Mouse (Mus musculus) forebrain, embryonic 16.5 days (tissue): Measurements from ENCODE around the gene Gse1. TPM values are rescaled to one million over a fixed set of nuclear protein-coding genes. Genes with fewer than 3 reads are reported as not detected.

Experiments
- ATAC-seq: fragments of 200-750 bp; cut with Nextera tagmentation; 2 replicates; pipeline ENCODE4 v1.8.0; 2017; ENCODE audit warnings: mild to moderate bottlenecking, moderate library complexity
- H3K27ac ChIP-seq: fragments of 300-500 bp; sonication (generic); 2 replicates; pipeline ENCODE4 v1.5.1; 2014; ENCODE audit warnings: low read length, control low read depth
- H3K27me3 ChIP-seq: fragments of 300-500 bp; sonication (generic); replicated peaks from 2 replicates; pipeline ENCODE4 v1.6.1; 2014; ENCODE audit warnings: low read length; ENCODE audit not compliant: control insufficient read depth, insufficient read depth
- H3K36me3 ChIP-seq: fragments of 300-500 bp; sonication (generic); 2 replicates; pipeline ENCODE4 v1.6.1; 2014; ENCODE audit not compliant: control insufficient read depth, insufficient read depth
- H3K4me1 ChIP-seq: fragments of 300-500 bp; sonication (generic); replicated peaks from 2 replicates; pipeline ENCODE4 v1.6.1; 2014; ENCODE audit warnings: low read length; ENCODE audit not compliant: control insufficient read depth, insufficient read depth
- H3K4me2 ChIP-seq: fragments of 300-500 bp; sonication (generic); 2 replicates; pipeline ENCODE4 v1.6.1; 2014; ENCODE audit warnings: mild to moderate bottlenecking, low read length, control low read depth
- H3K4me3 ChIP-seq: fragments of 300-500 bp; sonication (generic); replicated peaks from 2 replicates; pipeline ENCODE4 v1.5.1; 2014; ENCODE audit warnings: mild to moderate bottlenecking, low read length, control low read depth
- H3K9ac ChIP-seq: fragments of 300-500 bp; sonication (generic); replicated peaks from 2 replicates; pipeline ENCODE4 v1.6.1; 2014; ENCODE audit warnings: low read depth, low read length, control low read depth
- H3K9me3 ChIP-seq: fragments of 300-500 bp; sonication (generic); 2 replicates; pipeline ENCODE4 v1.6.1; 2016; ENCODE audit warnings: low read length; ENCODE audit not compliant: control insufficient read depth
- WGBS: fragments of 180-500 bp; shearing (Covaris S2); extraction: QIAGEN DNeasy Blood & Tissue Kit; methylation state at CpG from one replicate; pipeline ENCODE4 v1.1.7; 2014; 5-methylcytosine and 5-hydroxymethylcytosine counted together
- polyA plus RNA-seq: library from polyadenylated mRNA; unstranded; fragments of >200 nt; fragmentation: Nextera tagmentation; extraction: Ambion mirVana; gene quantifications from 2 replicates; pipeline ENCODE4 v1.2.1, GENCODE M21; 2015

Gse1 gene
- polyA plus RNA-seq, 1 experiment from 2014 or later, result 34.9 TPM

GRCm38 (mm10) chr8:120407701-120408240 is 179.5 kb downstream of the Gse1 start:
- H3K4me3 ChIP-seq, result no peak overlapping the region
- peak; percentile 42; the same call in 1 of the 2 replicates for ATAC-seq
- H3K9ac ChIP-seq, result no peak overlapping the region
- WGBS, result 13% methylated on average over 9 of the region's 9 CpGs
- peaks cover 62% of the 10 kb centered on the region for H3K4me1 ChIP-seq
- no peak overlapping the region for H3K4me2 ChIP-seq
- H3K27me3 ChIP-seq, result no peaks in the 10 kb centered on the region
- no peaks in the 10 kb centered on the region for H3K36me3 ChIP-seq
- H3K9me3 ChIP-seq, result no peaks in the 10 kb centered on the region
- no peak overlapping the region for H3K27ac ChIP-seq

GRCm38 (mm10) chr8:120408241-120409215 is 180.3 kb downstream of the Gse1 start:
- Histone ChIP-seq H3K36me3 (no peaks in the 10 kb centered on the region), H3K9me3 (no peaks in the 10 kb centered on the region), H3K4me2 (no peak overlapping the region), H3K27me3 (no peaks in the 10 kb centered on the region), H3K9ac (0 out of 2 replicates have a peak overlapping the region, but pooled peaks have one; percentile 1), H3K27ac (no peak overlapping the region), H3K4me3 (no peak overlapping the region), H3K4me1 (peaks cover 69% of the 10 kb centered on the region)
- WGBS, result 50% methylated on average over 14 of the region's 14 CpGs
- ATAC-seq, result no peak

GRCm38 (mm10) chr8:120409371-120410013 is 181.2 kb downstream of the Gse1 start:
- no peaks in the 10 kb centered on the region for H3K36me3 ChIP-seq
- no peak overlapping the region for H3K4me3 ChIP-seq
- no peak overlapping the region for H3K27ac ChIP-seq
- no peaks in the 10 kb centered on the region for H3K27me3 ChIP-seq
- ATAC-seq, result 0 out of 2 replicates have a peak, but pooled peaks have one; percentile 24
- H3K9me3 ChIP-seq, result no peaks in the 10 kb centered on the region
- 53% methylated on average over 11 of the region's 11 CpGs for WGBS
- H3K9ac ChIP-seq, result no peak overlapping the region
- H3K4me2 ChIP-seq, result no peak overlapping the region
- H3K4me1 ChIP-seq, result peaks cover 72% of the 10 kb centered on the region

- 34% methylated on average over 14 of the region's 14 CpGs for WGBS
- no peaks in the 10 kb centered on the region for H3K9me3 ChIP-seq
- ATAC-seq, result 0 out of 2 replicates have a peak, but pooled peaks have one; percentile 14
- H3K4me3 ChIP-seq, result no peak overlapping the region
- no peaks in the 10 kb centered on the region for H3K36me3 ChIP-seq
- H3K9ac ChIP-seq, result 0 out of 2 replicates have a peak overlapping the region, but pooled peaks have one; percentile 1
- H3K27ac ChIP-seq, result no peak overlapping the region
- H3K4me2 ChIP-seq, result no peak overlapping the region
- H3K27me3 ChIP-seq, result no peaks in the 10 kb centered on the region
- peaks cover 77% of the 10 kb centered on the region for H3K4me1 ChIP-seq
Observed at GRCm38 (mm10) chr8:120411059-120411458, 182.8 kb downstream of the Gse1 start.

GRCm38 (mm10) chr8:120411862-120412261 is 183.6 kb downstream of the Gse1 start:
- 20% methylated on average over 8 of the region's 8 CpGs for WGBS
- Histone ChIP-seq H3K27ac (no peak overlapping the region), H3K4me2 (no peak overlapping the region), H3K27me3 (no peaks in the 10 kb centered on the region), H3K9ac (no peak overlapping the region), H3K4me1 (peaks cover 85% of the 10 kb centered on the region), H3K4me3 (no peak overlapping the region), H3K9me3 (no peaks in the 10 kb centered on the region), H3K36me3 (no peaks in the 10 kb centered on the region)
- ATAC-seq, result no peak

- no peak for ATAC-seq
- Histone ChIP-seq H3K9me3 (no peaks in the 10 kb centered on the region), H3K27me3 (no peaks in the 10 kb centered on the region), H3K27ac (no peak overlapping the region), H3K9ac (no peak overlapping the region), H3K4me3 (no peak overlapping the region), H3K36me3 (no peaks in the 10 kb centered on the region), H3K4me1 (peaks cover 90% of the 10 kb centered on the region), H3K4me2 (no peak overlapping the region)
- WGBS, result 77% methylated on average over 4 of the region's 4 CpGs
Observed at GRCm38 (mm10) chr8:120412357-120412756, 184.1 kb downstream of the Gse1 start.

GRCm38 (mm10) chr8:120412911-120413625 is 184.8 kb downstream of the Gse1 start:
- H3K9ac ChIP-seq, result 0 out of 2 replicates have a peak overlapping the region, but pooled peaks have one; percentile 10
- H3K27me3 ChIP-seq, result no peaks in the 10 kb centered on the region
- H3K4me3 ChIP-seq, result no peak overlapping the region
- 49% methylated on average over 29 of the region's 29 CpGs for WGBS
- 0 out of 2 replicates have a peak, but pooled peaks have one; percentile 6 for ATAC-seq
- H3K27ac ChIP-seq, result peak overlapping the region; percentile 71
- no peaks in the 10 kb centered on the region for H3K9me3 ChIP-seq
- H3K4me2 ChIP-seq, result peak overlapping the region; percentile 9; the same call in 1 of the 2 replicates
- H3K36me3 ChIP-seq, result no peaks in the 10 kb centered on the region
- H3K4me1 ChIP-seq, result peaks cover 90% of the 10 kb centered on the region

GRCm38 (mm10) chr8:120413626-120413988 is 185.4 kb downstream of the Gse1 start:
- WGBS, result 37% methylated on average over 6 of the region's 6 CpGs
- Histone ChIP-seq H3K4me1 (peaks cover 88% of the 10 kb centered on the region), H3K9me3 (no peaks in the 10 kb centered on the region), H3K27me3 (no peaks in the 10 kb centered on the region), H3K4me2 (no peak overlapping the region), H3K4me3 (no peak overlapping the region), H3K36me3 (no peaks in the 10 kb centered on the region), H3K27ac (peak overlapping the region; percentile 71), H3K9ac (no peak overlapping the region)
- ATAC-seq, result no peak
